Mouse (Mus musculus): ENCODE data around the gene Tsr1. TPM values are rescaled to one million over a fixed set of nuclear protein-coding genes. Genes with fewer than 3 reads are reported as not detected.

The Tsr1 gene
- polyA plus RNA-seq (2014; fragmentation: Nextera tagmentation; extraction: Ambion mirVana), result 49.6 and 50.0 TPM in 2 replicates

DNA sequence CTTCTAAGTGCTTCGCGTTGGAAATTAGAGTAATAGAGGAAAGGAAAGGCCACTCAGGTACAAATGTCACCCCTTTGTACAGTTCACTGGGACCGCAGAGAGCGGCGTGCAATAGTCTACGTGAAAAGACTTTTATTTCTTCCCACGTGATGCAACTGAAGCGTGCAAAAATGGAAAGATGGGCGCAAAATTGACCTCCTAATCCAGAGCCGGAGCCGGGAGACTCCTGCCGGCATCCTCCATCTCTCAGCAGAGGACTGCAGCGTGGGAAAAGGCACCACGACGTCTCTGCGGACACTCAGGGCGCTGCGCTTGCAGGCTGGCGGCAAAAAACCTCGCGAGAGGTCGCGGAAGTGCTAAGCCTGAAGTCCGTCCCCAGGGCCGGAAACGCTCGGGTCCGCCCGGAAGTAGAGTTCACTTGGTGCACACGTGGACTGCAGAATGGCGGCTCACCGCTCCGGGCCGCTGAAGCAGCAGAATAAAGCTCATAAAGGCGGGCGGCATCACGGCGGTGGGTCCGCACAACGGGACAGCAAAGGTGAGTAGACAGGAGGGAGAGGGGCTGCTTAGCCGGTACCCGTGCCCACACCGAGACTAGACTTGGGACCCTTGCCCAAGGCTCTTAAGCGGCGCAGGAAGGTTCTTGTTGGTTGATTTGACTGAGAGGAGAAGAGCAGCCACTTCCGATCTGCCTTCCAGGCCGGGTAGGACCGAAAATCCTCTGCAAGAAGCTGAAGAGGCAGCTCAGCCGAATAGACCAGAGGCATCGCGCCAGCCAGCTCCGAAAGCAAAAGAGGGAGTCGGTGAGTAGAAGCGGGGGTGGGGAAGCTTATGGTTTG is at the start of gene Tsr1:
Tsr1 (plus strand) TSS at position 394 of the 839 bp plus-strand sequence.
- WGBS, result under 1% methylated on average over 54 of the region's 54 CpGs
- Histone ChIP-seq H3K36me3 (ENCODE audit: control insufficient read depth, insufficient read depth, low read length) (peaks cover 7% of the 10 kb centered on the region; the same call in 1 of the 2 replicates), H3K4me2 (ENCODE audit: low read depth) (peak within 1 kb of the TSS; percentile 64), H3K4me3 (ENCODE audit: low read depth, low read length) (peak within 1 kb of the TSS; percentile 77), H3K27ac (ENCODE audit: low read depth, low read length) (peak within 1 kb of the TSS; percentile 84), H3K4me1 (ENCODE audit: control insufficient read depth, insufficient read depth, low read length) (no peaks in the 10 kb centered on the region; the same call in 1 of the 2 replicates), H3K27me3 (ENCODE audit: control insufficient read depth, insufficient read depth, low read length) (no peaks in the 10 kb centered on the region), H3K9ac (ENCODE audit: low read length) (peak within 1 kb of the TSS; percentile 81), H3K9me3 (ENCODE audit: control insufficient read depth, low read length) (no peaks in the 10 kb centered on the region)
- peak; percentile 92 for DNase-seq (ENCODE audit: low spot score)
- peak; percentile 82 for ATAC-seq (ENCODE audit: insufficient read depth, low FRiP score, low TSS enrichment)

GRCm38 (mm10) chr11:74850998-74851661 is 46.7 kb upstream of the Tsr1 start:
- no peak for DNase-seq (ENCODE audit: low spot score)

GRCm38 (mm10) chr11:74857756-74858155 is 40.1 kb upstream of the Tsr1 start:
- Histone ChIP-seq H3K9me3 (ENCODE audit: control insufficient read depth, low read length) (no peaks in the 10 kb centered on the region), H3K27ac (ENCODE audit: low read depth, low read length) (no peak overlapping the region), H3K4me3 (ENCODE audit: low read depth, low read length) (no peak overlapping the region), H3K27me3 (ENCODE audit: control insufficient read depth, insufficient read depth, low read length) (no peaks in the 10 kb centered on the region), H3K9ac (ENCODE audit: low read length) (no peak overlapping the region), H3K4me2 (ENCODE audit: low read depth) (no peak overlapping the region), H3K36me3 (ENCODE audit: control insufficient read depth, insufficient read depth, low read length) (no peaks in the 10 kb centered on the region; the same call in 1 of the 2 replicates), H3K4me1 (ENCODE audit: control insufficient read depth, insufficient read depth, low read length) (no peaks in the 10 kb centered on the region)
- WGBS, result 88% methylated on average over 9 of the region's 9 CpGs
- DNase-seq (ENCODE audit: low spot score), result no peak
- ATAC-seq (ENCODE audit: insufficient read depth, low FRiP score, low TSS enrichment), result no peak

More at GRCm38 (mm10) chr11:74850998-74851661, 46.7 kb upstream of the Tsr1 start:
- H3K4me3 ChIP-seq (ENCODE audit: low read depth, low read length), result no peak overlapping the region
- no peaks in the 10 kb centered on the region; the same call in 1 of the 2 replicates for H3K4me1 ChIP-seq (ENCODE audit: control insufficient read depth, insufficient read depth, low read length)
- H3K27ac ChIP-seq (ENCODE audit: low read depth, low read length), result no peak overlapping the region
- no peak overlapping the region for H3K4me2 ChIP-seq (ENCODE audit: low read depth)
- no peaks in the 10 kb centered on the region for H3K9me3 ChIP-seq (ENCODE audit: control insufficient read depth, low read length)
- H3K9ac ChIP-seq (ENCODE audit: low read length), result no peak overlapping the region
- no peaks in the 10 kb centered on the region for H3K27me3 ChIP-seq (ENCODE audit: control insufficient read depth, insufficient read depth, low read length)
- ATAC-seq (ENCODE audit: insufficient read depth, low FRiP score, low TSS enrichment), result no peak
- 84% methylated on average over 14 of the region's 14 CpGs for WGBS
- H3K36me3 ChIP-seq (ENCODE audit: control insufficient read depth, insufficient read depth, low read length), result no peaks in the 10 kb centered on the region

DNA sequence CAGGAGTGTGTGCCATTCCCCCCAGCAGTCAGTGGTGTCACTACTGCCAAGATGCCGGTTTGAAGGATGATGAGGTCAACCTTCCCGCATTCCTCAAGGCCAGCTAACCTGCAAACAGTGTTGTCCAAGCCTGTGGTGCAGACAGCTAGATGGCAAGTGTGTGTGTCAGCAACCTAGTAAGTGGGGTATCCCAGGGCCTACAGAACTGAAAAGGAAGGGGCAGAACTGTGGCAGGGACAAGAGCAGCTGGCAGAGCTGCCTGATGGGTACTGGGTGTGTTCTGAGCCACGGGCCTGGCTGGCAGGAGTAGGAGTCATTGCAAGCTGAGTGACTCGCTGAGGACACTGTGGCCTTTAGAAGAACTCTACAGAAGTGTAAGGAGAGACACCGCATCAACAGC is 35.7 kb upstream of the Tsr1 start:
- no peak overlapping the region for H3K27ac ChIP-seq (ENCODE audit: low read depth, low read length)
- no peak overlapping the region for H3K4me3 ChIP-seq (ENCODE audit: low read depth, low read length)
- 86% methylated on average over 5 of the region's 5 CpGs for WGBS
- H3K36me3 ChIP-seq (ENCODE audit: control insufficient read depth, insufficient read depth, low read length), result no peaks in the 10 kb centered on the region; the same call in 1 of the 2 replicates
- ATAC-seq (ENCODE audit: insufficient read depth, low FRiP score, low TSS enrichment), result no peak
- H3K4me1 ChIP-seq (ENCODE audit: control insufficient read depth, insufficient read depth, low read length), result no peaks in the 10 kb centered on the region
- no peaks in the 10 kb centered on the region for H3K27me3 ChIP-seq (ENCODE audit: control insufficient read depth, insufficient read depth, low read length)
- no peak for DNase-seq (ENCODE audit: low spot score)
- no peaks in the 10 kb centered on the region for H3K9me3 ChIP-seq (ENCODE audit: control insufficient read depth, low read length)
- no peak overlapping the region for H3K4me2 ChIP-seq (ENCODE audit: low read depth)
- H3K9ac ChIP-seq (ENCODE audit: low read length), result no peak overlapping the region

GRCm38 (mm10) chr11:74863471-74863870 is 34.4 kb upstream of the Tsr1 start:
- WGBS, result 25% methylated on average over 11 of the region's 11 CpGs
- DNase-seq (ENCODE audit: low spot score) (peak; percentile 50), ATAC-seq (ENCODE audit: insufficient read depth, low FRiP score, low TSS enrichment) (no peak)
- no peak overlapping the region for H3K27ac ChIP-seq (ENCODE audit: low read depth, low read length)
- no peaks in the 10 kb centered on the region for H3K27me3 ChIP-seq (ENCODE audit: control insufficient read depth, insufficient read depth, low read length)
- no peak overlapping the region for H3K4me3 ChIP-seq (ENCODE audit: low read depth, low read length)
- no peak overlapping the region for H3K4me2 ChIP-seq (ENCODE audit: low read depth)
- H3K9me3 ChIP-seq (ENCODE audit: control insufficient read depth, low read length), result no peaks in the 10 kb centered on the region
- no peaks in the 10 kb centered on the region; the same call in 1 of the 2 replicates for H3K36me3 ChIP-seq (ENCODE audit: control insufficient read depth, insufficient read depth, low read length)
- no peak overlapping the region for H3K9ac ChIP-seq (ENCODE audit: low read length)
- no peaks in the 10 kb centered on the region for H3K4me1 ChIP-seq (ENCODE audit: control insufficient read depth, insufficient read depth, low read length)

GRCm38 (mm10) chr11:74864421-74864820 is 33.5 kb upstream of the Tsr1 start:
- Histone ChIP-seq H3K9ac (ENCODE audit: low read length) (no peak overlapping the region), H3K27me3 (ENCODE audit: control insufficient read depth, insufficient read depth, low read length) (no peaks in the 10 kb centered on the region), H3K4me1 (ENCODE audit: control insufficient read depth, insufficient read depth, low read length) (no peaks in the 10 kb centered on the region), H3K36me3 (ENCODE audit: control insufficient read depth, insufficient read depth, low read length) (no peaks in the 10 kb centered on the region; the same call in 1 of the 2 replicates), H3K4me3 (ENCODE audit: low read depth, low read length) (no peak overlapping the region), H3K27ac (ENCODE audit: low read depth, low read length) (no peak overlapping the region), H3K4me2 (ENCODE audit: low read depth) (no peak overlapping the region), H3K9me3 (ENCODE audit: control insufficient read depth, low read length) (no peaks in the 10 kb centered on the region)
- ATAC-seq (ENCODE audit: insufficient read depth, low FRiP score, low TSS enrichment) (no peak), DNase-seq (ENCODE audit: low spot score) (no peak)
- WGBS, result 91% methylated on average over 9 of the region's 9 CpGs

DNA sequence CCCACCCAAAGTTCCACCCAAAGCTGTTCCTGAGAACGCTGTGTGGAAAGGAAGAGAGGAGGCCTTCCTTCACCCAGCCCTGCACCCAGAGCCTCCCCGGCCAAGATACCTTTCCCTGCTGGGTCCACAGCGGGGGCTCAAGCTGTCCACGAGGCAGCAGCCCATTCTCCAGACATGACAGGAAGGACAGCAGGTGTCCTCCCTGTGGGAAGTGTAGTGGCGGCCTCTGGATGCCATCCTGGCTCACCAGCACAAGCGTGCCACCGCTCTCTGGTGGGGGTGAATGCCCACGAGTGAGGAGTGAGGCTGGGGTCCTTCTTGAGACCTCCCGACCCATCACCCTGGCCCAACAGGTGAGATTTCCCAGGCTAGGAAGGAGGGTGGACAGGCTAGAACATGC is 32.6 kb upstream of the Tsr1 start:
- no peak for ATAC-seq (ENCODE audit: insufficient read depth, low FRiP score, low TSS enrichment)
- H3K4me3 ChIP-seq (ENCODE audit: low read depth, low read length), result no peak overlapping the region
- H3K4me1 ChIP-seq (ENCODE audit: control insufficient read depth, insufficient read depth, low read length), result no peaks in the 10 kb centered on the region; the same call in 1 of the 2 replicates
- H3K4me2 ChIP-seq (ENCODE audit: low read depth), result no peak overlapping the region
- no peak for DNase-seq (ENCODE audit: low spot score)
- WGBS, result 77% methylated on average over 9 of the region's 9 CpGs
- H3K27ac ChIP-seq (ENCODE audit: low read depth, low read length), result no peak overlapping the region
- no peak overlapping the region for H3K9ac ChIP-seq (ENCODE audit: low read length)
- no peaks in the 10 kb centered on the region for H3K27me3 ChIP-seq (ENCODE audit: control insufficient read depth, insufficient read depth, low read length)
- H3K36me3 ChIP-seq (ENCODE audit: control insufficient read depth, insufficient read depth, low read length), result no peaks in the 10 kb centered on the region; the same call in 1 of the 2 replicates
- no peaks in the 10 kb centered on the region for H3K9me3 ChIP-seq (ENCODE audit: control insufficient read depth, low read length)

DNA sequence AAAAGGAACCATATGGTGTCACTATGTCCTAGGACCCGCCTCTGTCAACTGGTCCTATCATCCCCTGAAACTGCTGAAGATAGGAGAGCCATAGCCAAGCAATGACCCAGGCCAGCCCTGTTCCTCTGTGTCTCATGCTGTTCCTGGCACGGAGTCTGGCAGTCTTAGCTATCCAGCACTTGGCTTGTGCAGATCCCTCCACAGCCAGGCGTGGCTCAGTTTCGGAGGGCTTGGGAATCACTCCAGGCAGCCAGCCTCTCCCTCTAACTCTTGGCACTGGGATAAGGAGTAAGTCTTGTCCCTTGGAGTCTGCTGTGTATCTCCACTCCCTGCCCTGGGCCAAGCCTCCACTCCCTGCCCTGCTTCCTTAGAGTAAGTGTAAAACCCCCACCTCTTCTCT is 31.2 kb upstream of the Tsr1 start:
- DNase-seq (ENCODE audit: low spot score), result no peak
- Histone ChIP-seq H3K4me3 (ENCODE audit: low read depth, low read length) (no peak overlapping the region), H3K36me3 (ENCODE audit: control insufficient read depth, insufficient read depth, low read length) (no peaks in the 10 kb centered on the region), H3K27me3 (ENCODE audit: control insufficient read depth, insufficient read depth, low read length) (no peaks in the 10 kb centered on the region), H3K4me2 (ENCODE audit: low read depth) (no peak overlapping the region), H3K9ac (ENCODE audit: low read length) (no peak overlapping the region), H3K4me1 (ENCODE audit: control insufficient read depth, insufficient read depth, low read length) (no peaks in the 10 kb centered on the region; the same call in 1 of the 2 replicates), H3K27ac (ENCODE audit: low read depth, low read length) (no peak overlapping the region), H3K9me3 (ENCODE audit: control insufficient read depth, low read length) (no peaks in the 10 kb centered on the region)
- ATAC-seq (ENCODE audit: insufficient read depth, low FRiP score, low TSS enrichment), result no peak
- WGBS, result 86% methylated on average over 4 of the region's 4 CpGs
